Mouse (Mus musculus): ENCODE measurements at regions not wholly inside any gene's neighbourhood (a gene's known extent, or its start where the extent isn't known, plus 50 kb on each side); places are given as distances from the start of the nearest gene placed in this dataset.

DNA sequence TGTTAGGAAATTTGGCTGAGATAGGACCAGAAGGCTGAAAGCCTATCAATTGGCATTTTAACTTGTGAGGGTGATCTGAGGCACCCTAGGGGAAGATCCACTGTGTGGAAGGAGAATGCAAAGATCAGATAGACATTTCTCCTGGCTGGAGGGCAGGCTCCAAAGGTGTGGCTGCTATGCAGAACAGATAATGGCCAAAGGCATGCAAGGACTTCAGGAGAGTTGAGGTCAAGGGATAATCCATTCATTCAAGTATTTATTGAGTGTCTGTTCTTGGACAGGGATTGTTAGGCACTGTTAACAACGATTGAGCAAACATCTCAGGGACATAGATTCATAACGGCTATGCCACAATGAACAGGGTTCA, 58.2 kb upstream of the Tle4 start:
- Histone ChIP-seq H3K27ac (ENCODE audit: low read depth, low read length) (no peak overlapping the region), H3K4me2 (no peak overlapping the region), H3K9ac (ENCODE audit: low read length) (no peak overlapping the region), H3K9me3 (ENCODE audit: control insufficient read depth, low read length) (no peaks in the 10 kb centered on the region), H3K4me1 (ENCODE audit: control insufficient read depth, insufficient read depth, low read length) (peaks cover 4% of the 10 kb centered on the region; the same call in 1 of the 2 replicates), H3K4me3 (ENCODE audit: low read depth, low read length) (no peak overlapping the region), H3K36me3 (ENCODE audit: control insufficient read depth, insufficient read depth, low read length) (no peaks in the 10 kb centered on the region), H3K27me3 (ENCODE audit: control insufficient read depth, insufficient read depth, low read length) (peaks cover 2% of the 10 kb centered on the region; the same call in 1 of the 2 replicates)
- 49% methylated on average over 2 of the region's 2 CpGs for WGBS
- DNase-seq (ENCODE audit: low spot score, missing footprints) (no peak), ATAC-seq (ENCODE audit: low FRiP score) (no peak)

GRCm38 (mm10) chr19:14655302-14656021, 57.6 kb upstream of the Tle4 start:
- peaks cover 4% of the 10 kb centered on the region; the same call in 1 of the 2 replicates for H3K4me1 ChIP-seq (ENCODE audit: control insufficient read depth, insufficient read depth, low read length)
- no peaks in the 10 kb centered on the region for H3K27me3 ChIP-seq (ENCODE audit: control insufficient read depth, insufficient read depth, low read length)
- no peak overlapping the region for H3K9ac ChIP-seq (ENCODE audit: low read length)
- H3K4me3 ChIP-seq (ENCODE audit: low read depth, low read length) = no peak overlapping the region
- no peak overlapping the region for H3K27ac ChIP-seq (ENCODE audit: low read depth, low read length)
- no peaks in the 10 kb centered on the region for H3K9me3 ChIP-seq (ENCODE audit: control insufficient read depth, low read length)
- ATAC-seq (ENCODE audit: low FRiP score) (no peak), DNase-seq (ENCODE audit: low spot score, missing footprints) (no peak)
- WGBS = 81% methylated on average over 5 of the region's 5 CpGs
- H3K36me3 ChIP-seq (ENCODE audit: control insufficient read depth, insufficient read depth, low read length) = no peaks in the 10 kb centered on the region
- no peak overlapping the region for H3K4me2 ChIP-seq
